ENCODE assay signal across 11 mouse cellular contexts in genomic region chr1:189767164-189767563, GRCm38 (mm10).
"Had no signal": no experiment of that assay in that cellular context is flagged by ENCODE, and none has a peak within 500 bp of the region (broad histone marks: within the 10 kb centered on the region; RNA-seq: fewer than 3 reads in every experiment).

No protein-coding gene starts in this region.

- H3K4me3 ChIP-seq: limb, embryonic 12.5 days; megakaryocyte, embryonic 14.5 days; midbrain, embryonic 13.5 days; neural tube, embryonic 15.5 days had no signal

- ATAC-seq: midbrain, embryonic 13.5 days had no signal

- H3K27me3 ChIP-seq: limb, embryonic 12.5 days; midbrain, embryonic 13.5 days; neural tube, embryonic 15.5 days had no signal

- H3K9ac ChIP-seq: limb, embryonic 12.5 days; liver, embryonic 14.5 days; midbrain, embryonic 13.5 days; neural tube, embryonic 15.5 days had no signal

- H3K27ac ChIP-seq: limb, embryonic 12.5 days; liver, embryonic 14.5 days; midbrain, embryonic 13.5 days; neural tube, embryonic 15.5 days had no signal

- H3K4me2 ChIP-seq: limb, embryonic 12.5 days; midbrain, embryonic 13.5 days; neural tube, embryonic 15.5 days had no signal

- H3K9me3 ChIP-seq: limb, embryonic 12.5 days; megakaryocyte, embryonic 14.5 days; midbrain, embryonic 13.5 days; neural tube, embryonic 15.5 days had no signal

- DNase-seq: kidney, adult 8-10 months; kidney, postnatal 36 days; lung, adult 2 months; lung, postnatal 4 days; right cerebral cortex, adult 18-20 months; right cerebral cortex, postnatal 25 days had no signal

- H3K36me3 ChIP-seq: limb, embryonic 12.5 days; midbrain, embryonic 13.5 days; neural tube, embryonic 15.5 days had no signal

- H3K4me1 ChIP-seq: megakaryocyte, embryonic 14.5 days; neural tube, embryonic 15.5 days had no signal
